Mouse (Mus musculus): ENCODE data around the gene C8a.

The C8a gene

DNA sequence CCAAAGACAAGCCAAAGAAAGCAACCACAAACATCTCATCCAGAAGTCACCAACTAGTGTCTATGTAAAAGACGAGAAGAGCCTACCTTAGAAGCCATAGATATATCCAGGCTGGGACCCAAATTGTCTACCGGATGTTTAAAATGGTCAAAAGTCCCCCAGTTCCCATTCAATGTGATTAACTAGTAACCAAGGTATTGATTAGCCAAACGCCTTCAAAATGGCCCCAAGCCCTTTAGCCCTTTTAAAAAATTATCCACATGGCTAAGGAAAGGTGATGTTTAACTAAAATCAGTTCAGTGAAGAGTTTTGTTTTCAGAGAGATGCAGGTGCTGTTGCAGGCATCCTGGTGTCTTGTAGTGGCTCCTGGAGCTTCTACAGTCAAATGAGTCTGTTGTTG is at the start of gene C8a:
TSS of gene C8a (minus strand) at position 76 of the 400 bp plus-strand sequence.
- no peak for DNase-seq (ENCODE audit: low spot score in 2 of 2)

DNA sequence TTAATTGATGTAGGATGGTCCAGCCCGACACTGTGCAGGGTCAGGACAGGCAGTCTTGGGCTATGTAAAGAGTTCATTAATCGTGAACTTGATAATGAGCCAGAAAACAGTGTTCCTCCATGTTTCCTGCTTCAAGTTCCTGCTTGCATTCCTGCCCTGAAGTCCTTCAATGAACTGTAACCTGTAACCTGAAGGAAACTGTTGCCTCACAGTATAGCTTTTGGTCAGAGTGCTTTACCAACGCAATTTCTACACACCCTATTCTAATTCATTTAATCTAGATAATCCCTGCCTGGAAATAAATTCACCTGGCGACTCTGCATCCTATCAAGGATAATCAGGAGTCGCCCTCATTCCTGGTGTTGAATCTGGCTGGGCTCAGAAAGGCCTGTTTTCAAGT is 49.2 kb upstream of the C8a start:
- no peak for DNase-seq (ENCODE audit: low spot score in 2 of 2)

GRCm38 (mm10) chr4:104918017-104918416 is 41.8 kb upstream of the C8a start:
- no peak for DNase-seq (ENCODE audit: low spot score in 2 of 2)

- no peak for DNase-seq (ENCODE audit: low spot score in 2 of 2)
Measured at GRCm38 (mm10) chr4:104914711-104915247, 38.6 kb upstream of the C8a start.

DNA sequence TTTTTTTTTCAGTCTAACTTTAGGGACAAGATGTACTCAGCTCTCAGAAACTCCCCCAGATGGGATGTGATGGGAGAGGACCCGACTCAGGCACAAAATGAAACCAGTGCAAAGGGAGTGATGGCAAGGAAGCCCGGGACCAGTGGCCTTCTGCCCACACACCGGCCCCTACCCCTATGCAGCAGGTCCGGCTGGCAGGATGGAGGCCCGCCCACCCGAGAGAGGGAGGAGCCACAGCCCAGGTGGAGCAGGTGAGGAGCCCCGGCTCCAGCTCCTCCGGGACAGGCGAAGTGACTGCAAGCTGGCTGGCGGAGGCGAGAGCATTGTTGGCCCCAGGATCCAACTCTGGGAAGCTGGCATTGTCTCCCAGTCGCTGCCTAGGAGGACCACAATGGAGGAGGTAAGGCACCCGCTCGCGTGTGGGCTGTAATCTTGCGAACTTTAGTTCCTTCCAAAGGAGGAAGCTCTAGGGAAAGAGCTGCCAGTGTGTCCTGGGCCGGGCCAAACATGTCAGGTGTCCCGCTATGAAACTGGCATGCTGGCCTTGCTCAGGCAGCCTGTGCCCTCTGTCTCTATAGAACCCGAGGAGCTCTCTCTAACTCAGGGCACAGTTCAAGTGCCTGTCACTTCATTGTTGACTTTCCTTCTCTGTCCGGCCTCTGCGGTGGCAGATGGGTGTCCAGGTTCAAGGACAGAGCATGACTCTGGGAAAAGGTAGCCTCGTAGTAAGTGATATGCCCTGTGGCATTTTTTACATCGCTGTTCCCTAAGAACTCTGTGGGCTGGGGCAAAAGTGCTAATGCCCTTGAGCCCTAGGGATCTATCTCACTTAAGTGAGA is 37.3 kb upstream of the C8a start, which contains the start of gene Fyb2:
TSS of gene Fyb2 (plus strand) at position 166 of the 839 bp plus-strand sequence.
- DNase-seq (ENCODE audit: low spot score in 2 of 2): no peak

GRCm38 (mm10) chr4:104911685-104912084 is 35.5 kb upstream of the C8a start:
- peak; percentile 60 to 65 for DNase-seq (ENCODE audit: low spot score in 2 of 2)

DNA sequence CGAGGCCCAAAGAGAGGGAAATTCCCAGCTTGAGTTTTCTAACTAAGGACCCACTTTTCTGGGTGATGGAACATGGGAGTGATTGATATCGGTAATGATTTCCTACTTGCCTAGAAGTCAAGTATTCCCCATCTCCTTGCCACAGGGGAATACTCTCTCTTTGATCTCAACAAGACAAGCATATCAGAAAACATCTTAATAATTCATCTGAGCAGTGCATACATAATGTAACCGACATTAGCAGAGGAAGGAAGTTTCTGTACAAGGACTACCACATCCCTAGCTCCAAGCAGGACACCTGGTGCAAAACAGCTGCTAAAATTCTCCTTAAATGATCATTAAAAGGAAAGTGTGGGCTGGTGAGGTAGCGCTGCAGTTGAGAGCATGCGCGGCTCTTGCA is 28.9 kb upstream of the C8a start:
- no peak for DNase-seq (ENCODE audit: low spot score in 2 of 2)

DNA sequence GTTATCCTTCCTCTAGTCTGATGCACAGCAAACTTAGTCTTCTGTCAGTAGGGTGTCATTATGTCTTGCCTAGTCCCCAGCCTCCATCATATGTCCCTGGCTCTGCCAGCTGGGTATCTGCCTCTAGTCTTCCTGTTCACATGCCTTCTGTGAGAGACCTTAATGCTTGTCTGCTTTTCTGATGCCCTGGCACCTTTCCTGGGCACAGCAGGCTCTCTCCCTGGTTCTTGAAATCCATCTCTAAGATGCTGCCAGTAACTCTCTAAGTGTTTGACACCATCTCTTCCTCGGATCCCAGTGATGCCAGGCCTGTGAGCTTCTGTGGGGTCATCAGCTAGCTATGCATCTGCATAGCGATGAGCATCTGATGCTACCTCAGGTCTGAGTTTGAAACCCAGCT is 26.6 kb upstream of the C8a start:
- no peak for DNase-seq (ENCODE audit: low spot score in 2 of 2)

- peak; percentile 40 to 60 for DNase-seq (ENCODE audit: low spot score in 2 of 2)
Measured at GRCm38 (mm10) chr4:104894004-104894734, 18.0 kb upstream of the C8a start.

GRCm38 (mm10) chr4:104893588-104893987 is 17.4 kb upstream of the C8a start:
- DNase-seq (ENCODE audit: low spot score in 2 of 2): no peak

DNA sequence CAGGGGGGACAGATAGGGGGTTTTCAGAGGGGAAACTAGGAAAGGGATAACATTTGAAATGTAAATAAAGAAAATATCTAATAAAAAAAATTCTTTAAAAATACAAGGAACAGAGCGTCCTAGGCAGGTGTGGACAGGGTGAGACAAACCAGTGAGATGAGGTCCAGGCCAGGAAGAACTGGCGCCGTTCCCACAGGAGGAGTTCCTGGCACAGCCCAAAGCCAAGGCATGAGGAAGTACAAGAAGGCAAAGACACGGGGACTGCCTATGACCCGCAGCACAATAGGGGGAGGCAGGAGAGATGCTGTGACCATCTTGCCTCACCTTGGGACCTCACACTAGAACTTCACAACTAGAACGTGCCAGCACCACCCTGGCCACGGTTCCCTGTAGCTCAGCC is 15.5 kb upstream of the C8a start:
- DNase-seq (ENCODE audit: low spot score in 2 of 2): no peak

DNA sequence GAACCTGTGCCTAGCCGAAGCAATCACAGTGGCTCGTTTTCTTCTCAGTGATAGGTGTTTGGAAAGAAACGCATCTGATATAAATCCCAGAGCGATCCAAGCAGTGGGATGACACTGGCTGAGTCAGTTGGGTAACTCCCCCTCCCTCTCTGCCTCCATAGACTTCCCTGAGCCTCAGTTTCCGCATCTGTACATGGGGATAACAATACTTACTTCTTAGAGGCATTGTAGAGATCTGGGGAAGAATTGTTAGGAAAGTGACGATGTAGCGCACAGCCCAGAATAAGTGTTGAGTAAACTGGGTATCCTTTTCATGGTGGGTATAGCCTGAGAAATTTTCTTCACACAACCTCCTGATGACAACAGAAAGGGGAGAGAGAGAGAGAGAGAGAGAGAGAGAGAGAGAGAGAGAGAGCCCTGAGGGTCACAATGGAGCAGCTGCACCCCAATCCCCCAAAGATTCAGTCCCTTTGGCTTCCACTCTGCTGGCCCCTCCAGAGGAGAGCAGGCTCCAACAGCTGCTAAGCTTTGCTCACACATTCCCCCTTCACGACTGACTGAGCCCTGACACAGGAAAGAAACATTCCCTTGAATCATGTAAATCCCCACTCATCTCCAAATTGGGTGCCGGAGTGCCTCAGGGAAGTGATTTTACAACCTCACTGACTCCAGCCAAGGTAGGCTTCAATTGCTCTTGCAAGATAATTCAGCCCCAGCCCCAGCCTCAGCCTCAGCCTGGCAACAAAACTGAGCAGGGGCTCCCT is 12.5 kb upstream of the C8a start:
- no peak for DNase-seq (ENCODE audit: low spot score in 2 of 2)

GRCm38 (mm10) chr4:104887486-104887885 is 11.3 kb upstream of the C8a start:
- DNase-seq (ENCODE audit: low spot score in 2 of 2): no peak

- no peak for DNase-seq (ENCODE audit: low spot score in 2 of 2)
Measured at GRCm38 (mm10) chr4:104875832-104876231, 366 bp downstream of the C8a start.

GRCm38 (mm10) chr4:104870196-104870595 is 6.0 kb downstream of the C8a start:
- DNase-seq (ENCODE audit: low spot score in 2 of 2): no peak

DNA sequence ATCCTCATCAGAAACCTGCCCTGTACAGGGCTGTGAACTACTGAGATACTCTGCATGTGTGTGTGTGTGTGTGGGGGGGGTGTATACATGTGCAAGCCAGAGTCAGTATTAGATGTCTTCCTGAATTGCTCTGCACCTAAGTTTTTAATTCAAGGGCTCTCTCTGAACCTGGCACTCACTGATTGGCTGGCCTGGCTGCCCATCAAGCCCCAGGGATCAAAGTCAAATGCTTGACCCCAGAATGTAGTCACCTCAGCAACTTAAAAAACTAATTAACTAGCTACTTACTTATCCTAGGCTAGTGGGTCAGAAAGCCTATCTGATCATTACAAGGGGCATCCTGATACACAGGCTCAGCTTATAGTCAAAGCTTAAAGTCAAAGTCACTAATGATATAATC is 6.6 kb downstream of the C8a start:
- no peak for DNase-seq (ENCODE audit: low spot score in 2 of 2)

- no peak for DNase-seq (ENCODE audit: low spot score in 2 of 2)
Measured at GRCm38 (mm10) chr4:104864397-104864796, 11.8 kb downstream of the C8a start.

GRCm38 (mm10) chr4:104861241-104861640 is 15.0 kb downstream of the C8a start:
- no peak for DNase-seq (ENCODE audit: low spot score in 2 of 2)

GRCm38 (mm10) chr4:104857823-104858222 is 18.4 kb downstream of the C8a start:
- DNase-seq (ENCODE audit: low spot score in 2 of 2): no peak

DNA sequence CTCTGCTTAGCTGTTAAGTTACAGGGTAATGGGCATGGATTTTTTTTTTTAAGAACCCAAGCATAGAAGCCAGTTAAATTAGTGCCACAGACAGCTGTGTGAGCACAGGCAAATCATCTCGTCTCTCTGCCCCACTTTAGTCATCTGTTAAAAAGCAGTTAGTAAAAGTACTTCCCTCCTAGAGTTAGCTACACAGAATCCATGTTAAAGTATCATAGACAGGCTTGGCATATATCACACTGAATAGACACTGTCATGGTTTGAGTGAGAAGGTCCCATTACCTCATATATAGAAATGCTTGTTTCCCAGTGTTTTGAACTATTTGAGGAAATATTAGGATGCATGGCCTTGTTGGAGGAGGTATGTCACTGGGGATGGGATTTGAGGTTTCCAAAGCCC is 19.2 kb downstream of the C8a start, which contains the start of gene Gm17662:
TSS of gene Gm17662 (plus strand) at position 301 of the 400 bp plus-strand sequence.
- DNase-seq (ENCODE audit: low spot score in 2 of 2): no peak

DNA sequence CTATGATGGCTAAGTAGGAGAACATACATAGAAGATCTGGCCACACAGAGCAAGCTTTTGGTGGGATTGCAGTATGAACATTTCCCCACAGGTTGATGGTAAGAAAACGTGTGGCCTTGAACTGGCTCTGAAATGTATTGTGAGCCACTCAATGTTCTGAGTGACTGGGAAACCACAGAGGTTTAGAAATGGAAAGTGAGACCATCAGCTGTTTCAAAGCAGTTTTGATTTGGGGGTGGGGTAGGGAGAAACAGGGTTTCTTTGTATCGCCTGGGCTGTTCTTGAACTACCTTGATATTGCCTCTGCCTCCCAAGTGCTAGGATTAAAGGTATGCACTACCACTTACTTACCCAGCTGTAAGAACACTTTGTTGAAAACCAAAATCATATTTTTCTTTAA is 21.0 kb downstream of the C8a start:
- DNase-seq (ENCODE audit: low spot score in 2 of 2): no peak

DNA sequence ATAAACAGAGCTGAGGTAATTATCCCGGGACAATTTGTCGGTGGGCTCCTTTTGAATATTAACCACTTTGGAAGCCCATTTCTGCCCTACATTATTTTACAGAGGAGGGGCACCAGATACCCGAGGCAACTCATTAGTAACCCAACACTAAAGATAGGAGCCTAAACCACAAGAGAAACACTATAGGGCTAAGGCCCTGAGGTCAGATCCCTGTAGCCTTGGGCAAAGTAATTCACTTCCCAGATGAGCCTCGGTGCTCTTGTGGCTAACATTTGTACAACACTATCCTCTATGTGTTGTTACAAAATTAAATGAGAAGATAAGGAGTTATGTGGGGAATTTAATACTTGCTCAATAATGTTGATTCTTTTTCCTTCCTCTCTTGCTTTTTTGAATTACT is 32.7 kb downstream of the C8a start:
- DNase-seq (ENCODE audit: low spot score in 2 of 2): no peak
